Mouse (Mus musculus) thymus, postnatal 0 days (tissue): ENCODE measurements at regions not wholly inside any gene's neighbourhood (a gene's known extent, or its start where the extent isn't known, plus 50 kb on each side); places are given as distances from the start of the nearest gene placed in this dataset.

ENCODE experiments used
- DNase-seq: peaks from one replicate; pipeline ENCODE4 v3.0.0-alpha.2; 2015; ENCODE audit warnings: low spot score

DNA sequence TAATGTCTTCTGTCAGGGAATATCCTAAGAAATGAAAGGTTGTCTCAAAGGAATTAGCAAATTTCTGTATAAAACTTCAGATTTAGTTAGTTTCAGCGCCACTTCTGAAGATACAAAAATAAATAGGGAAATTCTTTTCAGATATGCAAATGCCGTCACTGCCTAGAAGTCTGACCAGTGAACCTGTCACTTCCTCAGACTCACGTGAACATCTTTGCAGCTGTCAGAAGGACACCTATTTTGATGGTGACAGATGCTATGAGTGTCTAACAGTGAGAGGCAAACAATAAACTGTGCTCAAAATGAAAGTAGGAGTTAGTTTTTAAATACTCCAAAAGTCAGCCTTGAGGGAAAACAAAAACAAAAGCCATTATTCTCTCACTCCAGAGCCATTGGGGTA, 57.5 kb upstream of the Igf1r start:
- DNase-seq: no peak

- no peak for DNase-seq
Measured at GRCm38 (mm10) chr7:67892917-67893316, 59.7 kb upstream of the Igf1r start.

- DNase-seq: no peak
Measured at GRCm38 (mm10) chr7:67883040-67883439, 69.6 kb upstream of the Igf1r start.

DNA sequence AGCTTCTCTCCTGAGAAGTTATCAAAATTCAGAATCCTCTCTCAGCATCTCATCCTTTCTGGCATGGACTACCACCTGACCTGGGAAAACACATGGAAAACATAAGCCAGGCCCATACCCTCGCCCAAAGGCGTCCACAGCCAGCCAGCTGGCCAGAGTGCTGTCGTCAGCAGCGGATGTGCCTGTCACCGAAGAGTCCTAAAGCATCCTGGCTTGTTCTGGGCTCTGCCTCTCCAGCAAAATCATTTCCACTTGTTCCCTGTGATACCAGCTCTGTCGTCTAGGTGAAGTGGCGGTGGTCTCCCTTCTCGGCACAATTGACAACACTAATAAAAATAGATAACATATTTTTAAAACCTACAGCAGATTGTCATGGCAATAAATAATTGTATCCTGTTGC, 70.0 kb upstream of the Igf1r start:
- no peak for DNase-seq

- no peak for DNase-seq
Measured at GRCm38 (mm10) chr7:67878226-67878625, 74.4 kb upstream of the Igf1r start.

- DNase-seq: no peak
Measured at GRCm38 (mm10) chr7:67877587-67877986, 75.0 kb upstream of the Igf1r start.

GRCm38 (mm10) chr7:67854080-67855022, 94.8 kb upstream of the Synm start:
- DNase-seq: peak; percentile 35

DNA sequence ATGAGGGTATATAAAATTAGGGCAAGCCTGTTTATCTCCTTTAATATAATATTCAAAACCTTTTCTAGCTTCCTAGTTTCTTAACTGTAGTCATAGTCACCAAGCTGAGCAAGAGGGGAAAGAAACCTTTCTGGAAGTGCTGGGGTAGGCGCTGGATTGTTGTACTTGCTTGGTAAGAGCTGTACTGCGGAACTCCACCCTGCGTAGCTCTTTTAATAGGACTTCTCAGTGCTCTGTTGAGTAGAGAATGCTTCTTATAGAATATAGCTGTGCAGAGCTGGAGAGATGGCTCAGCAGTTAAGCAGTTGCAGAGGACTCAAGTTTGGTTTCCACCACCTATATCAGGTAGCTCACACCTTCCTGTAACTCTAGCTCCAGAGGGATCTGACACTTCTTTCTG, 93.3 kb upstream of the Synm start:
- DNase-seq: no peak

DNA sequence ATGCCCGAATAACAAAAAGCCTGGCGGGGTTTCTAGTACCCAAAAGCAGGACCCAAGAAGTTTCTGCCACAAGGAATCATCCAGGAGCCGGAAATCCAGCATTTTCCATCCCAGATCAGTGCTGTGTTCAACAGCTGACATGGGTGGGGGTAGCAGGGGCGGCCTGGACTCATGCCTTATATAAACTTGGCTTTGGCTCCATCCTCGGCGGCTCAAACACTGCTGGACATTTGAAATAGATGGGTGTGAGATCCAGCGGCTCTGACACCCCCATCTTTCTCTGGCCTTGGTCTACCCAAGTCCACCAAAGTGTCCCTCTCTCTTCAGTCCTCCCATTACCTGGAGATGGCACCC, 89.9 kb upstream of the Synm start:
- no peak for DNase-seq

- DNase-seq: no peak
Measured at GRCm38 (mm10) chr7:67848589-67849508, 89.3 kb upstream of the Synm start.

DNA sequence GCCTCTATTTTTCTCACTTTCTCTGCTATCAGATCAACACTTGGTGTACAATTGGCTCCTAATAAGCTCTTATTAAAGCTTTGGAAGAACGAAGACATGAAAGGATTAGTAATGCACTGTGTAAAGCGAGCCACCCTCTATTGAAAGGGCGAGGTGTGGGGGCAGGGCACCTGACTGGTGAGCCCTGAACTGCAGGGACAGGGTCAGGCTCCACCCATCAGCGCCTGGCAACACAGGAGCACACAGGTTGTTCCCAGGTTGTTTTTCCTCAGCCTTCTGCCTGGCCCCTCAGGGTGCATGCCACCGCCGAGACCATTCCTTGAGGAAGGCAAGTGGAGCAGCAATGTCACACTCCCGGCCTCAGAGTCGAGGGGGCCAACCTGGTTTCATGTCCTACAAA, 87.3 kb upstream of the Synm start:
- DNase-seq: no peak

GRCm38 (mm10) chr7:67836984-67837383, 77.4 kb upstream of the Synm start:
- DNase-seq: no peak

- DNase-seq: no peak
Measured at GRCm38 (mm10) chr7:67836117-67836949, 76.8 kb upstream of the Synm start.

DNA sequence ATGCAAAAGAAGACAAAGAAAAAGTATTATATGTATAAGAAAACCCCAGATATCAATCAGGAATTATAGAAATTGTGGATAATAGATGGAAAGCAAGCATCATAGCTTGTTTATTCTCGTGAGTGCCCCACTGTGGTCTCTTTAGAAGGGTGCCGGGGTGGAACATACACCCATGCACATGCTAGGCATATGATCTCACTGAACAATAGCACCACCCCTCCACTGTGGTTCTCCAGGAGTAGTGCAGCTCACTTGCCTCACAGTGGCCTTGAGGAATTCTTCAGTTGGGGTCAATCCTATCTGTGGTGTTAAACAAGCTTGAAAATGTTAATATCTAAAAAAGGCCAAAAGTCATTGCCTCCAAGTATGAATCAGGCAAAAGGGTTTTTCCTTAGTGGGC, 72.2 kb upstream of the Synm start:
- DNase-seq: no peak

DNA sequence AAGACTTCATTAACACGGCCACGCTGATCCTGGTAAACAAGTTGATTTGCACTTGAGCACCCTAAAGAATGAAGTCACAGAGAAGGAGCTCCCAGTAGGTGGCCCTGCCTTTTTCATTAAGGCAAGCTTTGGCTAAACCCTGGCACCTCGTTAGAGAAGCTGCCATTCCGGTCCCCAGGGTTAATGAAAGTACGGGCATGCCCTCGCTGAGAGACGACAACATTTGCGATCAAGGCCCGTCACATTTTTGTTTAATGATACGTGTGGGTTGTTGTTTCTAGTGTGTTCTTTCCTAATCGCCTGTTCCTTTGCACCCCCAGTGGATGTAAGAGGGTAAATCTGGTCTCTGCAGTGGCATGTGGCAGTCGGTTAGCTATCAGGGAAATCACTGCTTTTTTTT, 67.8 kb upstream of the Synm start:
- no peak for DNase-seq

GRCm38 (mm10) chr7:67826936-67827335, 67.4 kb upstream of the Synm start:
- no peak for DNase-seq

GRCm38 (mm10) chr7:67826368-67826767, 66.8 kb upstream of the Synm start:
- no peak for DNase-seq

GRCm38 (mm10) chr7:67825636-67826280, 66.2 kb upstream of the Synm start:
- no peak for DNase-seq

DNA sequence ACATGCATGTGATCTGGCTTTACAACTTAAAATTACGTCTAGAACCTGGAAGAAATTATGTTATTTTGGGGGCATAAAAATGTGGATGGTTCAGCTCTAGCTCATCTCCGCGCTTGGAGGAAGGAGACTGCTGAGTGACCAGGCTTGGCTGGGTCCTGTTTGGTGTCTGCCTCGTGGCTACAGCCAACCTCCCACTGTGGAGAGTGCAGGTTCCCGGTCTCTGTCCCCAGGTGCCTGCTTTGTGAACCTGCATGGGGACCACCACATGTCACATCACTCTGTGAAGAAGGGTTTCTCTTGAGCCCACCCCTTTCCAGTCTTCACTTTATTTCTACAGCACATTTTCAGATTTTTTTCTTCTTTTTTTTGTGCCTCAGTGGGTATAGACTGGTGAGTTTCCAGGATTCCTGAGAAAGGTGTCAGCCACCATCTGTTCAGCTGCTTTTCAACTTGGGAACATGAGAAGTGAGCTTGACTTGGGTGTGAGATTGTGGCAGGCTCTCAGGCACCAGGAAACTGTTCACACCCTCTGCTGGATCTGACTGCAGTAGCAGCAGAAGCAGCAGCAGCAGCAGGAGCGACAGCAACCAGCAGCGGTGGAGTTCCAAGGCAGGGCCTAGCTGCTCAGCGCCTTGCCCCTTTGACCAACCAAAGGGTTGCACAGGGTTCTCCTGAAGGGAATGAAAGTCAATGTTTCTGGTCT, 64.6 kb upstream of the Synm start:
- DNase-seq: no peak

DNA sequence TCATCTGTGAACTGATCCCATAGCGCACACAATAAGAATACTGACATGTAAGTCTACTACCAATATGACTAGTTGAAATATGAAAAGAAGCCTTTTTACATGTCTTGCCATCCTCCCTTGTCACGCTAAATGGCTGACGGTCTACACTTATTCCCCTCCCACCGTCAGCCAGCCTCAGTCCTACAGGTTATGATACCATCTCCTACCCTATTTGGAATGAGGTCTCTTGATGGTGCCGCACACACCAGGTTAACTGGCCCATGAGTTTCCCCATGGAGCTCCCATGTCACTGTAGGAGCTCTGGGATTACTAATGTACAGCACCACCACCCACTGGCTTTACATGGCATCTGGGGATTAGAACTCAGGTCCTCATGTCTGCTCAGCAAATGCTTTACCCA, 60.0 kb upstream of the Synm start:
- no peak for DNase-seq
